Mouse (Mus musculus) left cerebral cortex, postnatal 25 days (tissue): Measurements from ENCODE around the gene Sdf2. TPM values are rescaled to one million over a fixed set of nuclear protein-coding genes. Genes with fewer than 3 reads are reported as not detected.
A peak's percentile ranks its signal among the peaks of the same experiment; 100 is the strongest.

Experiments
- DNase-seq, 2 experiments: peaks; one replicate each; pipeline ENCODE4 v3.0.0; 2022; ENCODE audit warnings: low spot score in 2 of 2, mixed read lengths in 1 of 2
- intact Hi-C: fragments of 180-260 bp; cut with DNase I; formaldehyde crosslinking; loops from one replicate; pipeline ENCODE4 v1.15.1; 2025
- total RNA-seq, 2 experiments: library from RNA; stranded (reverse); gene quantifications; 2 replicates each; pipeline ENCODE4 v1.2.3; 2021

The Sdf2 gene
- total RNA-seq = 10 to 100 TPM; 67.8 to 68.8 TPM

DNA sequence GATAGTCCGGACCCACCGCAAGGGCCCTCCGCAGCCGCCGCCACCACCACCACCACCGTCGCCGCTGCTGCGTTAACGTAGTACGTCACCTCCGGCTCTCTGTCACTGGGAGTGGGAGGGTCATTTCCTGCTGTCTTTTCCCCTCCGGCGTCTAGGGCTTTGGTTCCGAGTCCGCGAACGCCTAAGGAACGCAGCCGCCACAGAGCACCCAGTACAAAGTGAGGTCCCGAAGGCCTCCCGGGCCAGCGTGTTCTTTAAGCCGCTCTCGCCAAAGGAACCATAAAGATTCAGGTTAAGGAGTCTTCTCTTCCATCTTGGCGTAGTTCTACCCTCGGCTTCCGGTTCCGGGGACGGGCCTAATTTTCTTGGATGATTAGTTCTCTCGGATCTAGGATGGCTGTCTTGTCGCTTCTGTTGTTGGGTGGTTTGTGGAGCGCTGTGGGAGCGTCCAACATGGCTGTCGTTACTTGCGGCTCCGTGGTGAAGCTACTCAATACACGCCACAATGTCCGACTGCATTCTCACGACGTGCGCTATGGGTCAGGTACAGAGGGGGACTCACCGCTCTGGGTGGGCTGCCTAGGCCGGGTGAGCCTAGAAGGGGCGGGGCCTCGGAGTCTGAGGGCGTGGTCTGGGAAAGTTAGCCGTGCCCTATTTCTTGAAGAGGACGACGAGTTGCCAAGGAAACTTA, at the start of gene Sdf2, which contains the start of gene Supt6:
Sdf2 (plus strand) TSS at position 120 of the 691 bp plus-strand sequence.
Supt6 (minus strand) TSS at position 361 of the 691 bp plus-strand sequence.
- intact Hi-C loops = loop anchor here (2.0 kb wide), 1 partner anchor 15 kb away; the partner anchor contains the start of gene 2610507B11Rik
- peak; percentile 88 to 94 for DNase-seq

GRCm38 (mm10) chr11:78202372-78202771, 43.2 kb upstream of the Sdf2 start:
- intact Hi-C loops = no loop called here
- DNase-seq = no peak

DNA sequence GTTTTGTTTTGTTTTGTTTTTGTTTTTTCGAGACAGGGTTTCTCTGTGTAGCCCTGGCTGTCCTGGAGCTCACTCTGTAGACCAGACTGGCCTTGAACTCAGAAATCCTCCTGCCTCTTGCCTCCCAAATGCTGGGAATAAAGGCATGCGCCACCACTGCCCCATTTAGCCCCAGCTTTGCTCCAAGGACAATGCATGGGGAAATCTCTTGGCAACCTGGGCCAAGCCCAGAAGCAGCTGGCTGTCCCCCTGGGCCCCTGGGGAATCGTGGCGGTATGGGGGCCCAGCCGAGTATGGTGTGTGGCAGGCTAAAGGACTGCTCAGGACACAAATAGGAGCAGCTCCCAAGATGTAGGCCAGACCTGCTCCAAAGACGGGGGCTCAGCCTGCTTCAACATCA, 41.3 kb upstream of the Sdf2 start:
- intact Hi-C loops = no loop called here
- no peak for DNase-seq

GRCm38 (mm10) chr11:78205361-78206206, 40.0 kb upstream of the Sdf2 start:
- intact Hi-C loops = no loop called here
- no peak for DNase-seq

DNA sequence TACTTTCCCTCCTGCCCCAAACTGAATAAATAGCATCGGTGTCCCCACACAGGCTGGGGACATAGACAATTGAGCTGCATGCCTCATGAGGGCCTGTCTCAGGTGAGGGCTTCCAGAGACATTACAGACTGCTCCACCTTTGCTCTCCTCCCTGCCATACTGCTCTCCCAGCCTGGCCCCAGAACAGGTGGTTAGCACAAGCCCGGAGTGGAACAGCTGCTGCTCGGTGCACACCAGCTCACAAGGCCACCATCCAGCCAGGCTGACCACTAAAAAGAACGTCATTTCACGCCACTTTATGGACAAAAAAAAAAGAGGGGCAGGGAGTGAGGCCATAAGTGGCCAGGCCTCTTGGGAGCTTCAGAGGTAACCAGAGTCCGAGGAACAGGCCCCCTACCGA, 38.4 kb upstream of the Sdf2 start:
- no peak for DNase-seq
- intact Hi-C loops = no loop called here

DNA sequence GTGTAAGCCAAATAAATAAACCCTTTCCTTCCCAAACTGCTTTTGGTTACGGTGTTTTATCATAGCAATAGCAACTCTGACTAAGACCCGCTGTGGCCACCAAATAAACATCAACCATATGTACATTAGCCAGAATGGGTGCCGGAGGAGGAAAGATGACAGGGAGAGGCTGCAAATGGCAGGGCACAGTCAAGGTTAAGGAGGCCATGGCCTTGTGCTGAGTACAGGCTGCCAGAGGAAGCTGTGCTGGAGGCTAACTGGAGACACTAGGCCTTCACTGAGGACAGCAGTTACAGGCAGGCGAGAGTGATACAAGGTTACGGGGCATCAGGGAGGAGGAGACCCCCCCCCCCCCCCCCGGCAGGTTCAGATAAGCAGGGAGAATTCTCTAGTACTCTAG, 35.7 kb upstream of the Sdf2 start:
- intact Hi-C loops = no loop called here
- DNase-seq = no peak

DNA sequence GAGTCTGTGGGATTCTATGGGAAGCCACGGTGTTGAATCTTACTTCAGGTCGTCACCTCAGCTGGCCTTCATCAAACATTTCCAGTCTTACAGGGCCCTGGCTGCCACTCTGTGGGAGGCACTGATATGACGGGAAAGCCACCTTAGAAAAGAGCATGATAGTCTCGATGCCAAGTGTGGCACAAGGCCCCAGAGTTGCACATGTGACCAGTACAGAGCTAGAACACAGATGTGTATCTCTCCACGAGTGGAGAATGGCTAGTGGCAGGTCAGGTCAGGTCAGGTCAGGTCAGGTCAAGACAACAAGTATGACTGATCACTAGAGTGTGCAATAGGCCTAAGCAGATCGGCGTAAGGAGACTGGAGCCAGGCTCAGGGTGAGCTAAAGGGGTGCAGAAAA, 34.9 kb upstream of the Sdf2 start:
- intact Hi-C loops = no loop called here
- DNase-seq = no peak

GRCm38 (mm10) chr11:78211513-78211912, 34.0 kb upstream of the Sdf2 start:
- intact Hi-C loops = no loop called here
- no peak for DNase-seq

- intact Hi-C loops = no loop called here
Measured at GRCm38 (mm10) chr11:78213086-78213817, 32.3 kb upstream of the Sdf2 start.

DNA sequence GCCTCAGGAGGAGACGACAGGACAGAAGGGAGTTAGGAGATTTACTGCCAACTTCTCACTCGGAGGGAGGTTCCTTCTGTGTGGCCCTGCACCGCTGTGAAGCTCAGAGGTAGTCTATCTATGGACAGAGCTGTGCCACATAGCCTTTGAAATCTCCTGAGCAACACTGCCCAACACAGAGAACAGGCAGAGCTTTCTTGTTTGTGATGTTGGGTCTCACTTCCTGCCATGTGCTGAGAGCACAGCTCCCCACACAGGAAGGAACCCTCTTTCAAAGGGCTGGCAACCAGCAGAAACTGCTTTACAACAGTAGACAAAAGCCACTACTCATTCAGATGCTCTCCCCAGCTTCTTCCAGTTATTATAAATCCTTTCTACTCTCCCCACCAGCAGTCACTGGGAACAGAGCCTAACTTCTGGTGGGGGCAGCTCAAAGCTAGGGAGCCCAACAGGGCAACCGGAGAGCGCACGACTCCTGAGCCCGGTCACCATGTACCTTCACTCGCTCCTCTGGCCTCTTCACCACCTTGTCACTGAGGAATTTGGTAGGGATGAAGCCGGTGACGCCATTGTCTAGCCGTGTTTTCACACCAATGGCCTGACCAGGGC, 29.7 kb upstream of the Sdf2 start:
- DNase-seq = peak in 1 of 2 experiments; percentile 43
- intact Hi-C loops = loop anchor here (2.0 kb wide), 1 partner anchor 27 kb away; the partner anchor contains the start of gene Rab34

More at GRCm38 (mm10) chr11:78213086-78213817, 32.3 kb upstream of the Sdf2 start:
- DNase-seq = no peak

DNA sequence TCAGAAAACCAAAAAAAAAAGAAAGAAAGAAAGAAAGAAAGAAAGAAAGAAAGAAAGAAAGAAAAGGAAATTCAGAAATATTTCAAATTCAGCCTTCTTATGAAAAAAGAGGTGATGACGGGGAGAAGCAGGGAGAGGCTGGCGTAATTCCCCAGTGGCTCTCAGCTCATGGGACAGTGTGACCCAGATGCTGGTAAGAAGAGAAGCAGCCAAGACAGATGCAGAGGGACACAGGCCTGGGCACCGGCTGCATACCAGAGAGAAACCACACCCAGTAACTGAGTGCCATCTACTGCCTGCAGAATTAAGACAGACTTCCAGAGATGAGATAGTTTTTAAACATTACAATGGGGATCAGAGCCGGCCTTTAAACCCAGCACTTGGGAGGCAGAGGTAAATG, 22.0 kb upstream of the Sdf2 start:
- intact Hi-C loops = loop anchor here (5.0 kb wide), 1 partner anchor 54 kb away; no protein-coding TSS in a partner anchor

GRCm38 (mm10) chr11:78231518-78231917, 14.0 kb upstream of the Sdf2 start:
- DNase-seq = no peak
- intact Hi-C loops = no loop called here

More for the DNA sequence above, 22.0 kb upstream of the Sdf2 start:
- no peak for DNase-seq

GRCm38 (mm10) chr11:78240193-78240857, 5.2 kb upstream of the Sdf2 start:
- peak; percentile 73 to 88 for DNase-seq
- intact Hi-C loops = loop anchor here (5.0 kb wide), 1 partner anchor 53 kb away; the partner anchor contains the start of gene Rab34

DNA sequence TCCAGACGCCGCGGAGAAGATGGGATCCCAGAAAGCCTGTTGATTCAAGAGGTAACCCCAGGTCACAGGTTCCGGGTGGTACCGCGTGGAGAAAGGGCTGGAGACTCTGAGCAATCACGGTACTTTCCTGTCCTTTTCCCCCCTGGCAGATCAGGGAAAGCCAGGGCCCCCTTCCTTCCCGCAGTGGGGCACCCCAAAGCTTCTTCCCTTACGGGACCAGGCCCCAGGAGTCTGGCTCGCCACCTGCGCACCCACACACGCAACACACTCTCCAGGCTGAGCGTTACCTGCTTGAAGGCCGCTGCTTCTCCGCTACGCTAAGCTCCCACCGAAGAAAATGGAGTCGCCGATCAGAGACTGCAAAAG, 302 bp upstream of the Sdf2 start:
- no peak for DNase-seq
- intact Hi-C loops = no loop called here

DNA sequence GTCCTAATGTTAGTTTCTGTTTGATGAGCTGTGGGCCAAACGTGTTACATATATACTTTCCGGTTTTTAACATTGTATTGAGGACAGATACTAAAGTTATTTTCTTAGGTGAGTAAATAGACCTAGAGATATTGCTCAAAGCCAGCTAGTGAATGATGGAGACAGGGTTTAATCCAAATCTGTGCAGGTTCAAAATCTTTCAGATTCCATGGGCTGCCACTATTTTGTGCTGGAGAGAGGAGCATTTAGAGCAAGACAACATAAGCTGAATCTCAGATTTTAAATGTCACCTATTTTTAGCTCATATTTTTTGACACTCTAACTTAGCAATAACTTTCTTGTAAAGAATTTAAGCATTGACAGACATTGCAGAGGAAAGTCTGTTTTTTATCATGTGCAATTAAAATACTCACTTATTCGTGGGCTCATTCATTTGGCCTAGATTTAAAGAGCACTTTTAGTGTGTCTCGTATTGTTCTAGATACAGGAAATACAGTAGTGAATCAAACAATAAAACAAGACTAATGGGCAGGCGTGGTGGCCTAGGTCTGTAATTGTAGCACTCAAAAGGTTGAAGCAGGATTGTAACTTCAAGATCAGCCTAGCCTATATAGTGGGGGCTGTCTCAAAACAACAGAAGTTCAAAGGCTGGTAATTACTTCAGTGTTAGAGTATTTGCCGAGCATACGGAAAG, 919 bp downstream of the Sdf2 start:
- no peak for DNase-seq
- intact Hi-C loops = loop anchor here (2.0 kb wide), 1 partner anchor 14 kb away; the partner anchor contains the start of gene 2610507B11Rik

DNA sequence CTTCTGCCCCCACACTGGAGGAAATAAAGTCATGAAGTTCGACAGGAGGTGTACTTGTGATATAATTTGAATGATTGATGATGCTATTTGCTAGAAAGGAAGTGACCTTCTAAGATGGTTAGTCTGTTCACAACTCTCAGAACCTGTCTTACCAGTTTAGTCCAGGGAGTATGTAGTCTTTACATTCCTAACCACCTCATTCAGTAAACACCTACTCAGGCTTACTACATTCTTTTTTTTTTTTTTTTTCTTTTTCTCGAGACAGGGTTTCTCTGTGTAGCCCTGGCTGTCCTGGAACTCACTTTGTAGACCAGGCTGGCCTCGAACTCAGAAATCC, 1.4 kb downstream of the Sdf2 start:
- no peak for DNase-seq
- intact Hi-C loops = loop anchor here (2.0 kb wide), 1 partner anchor 14 kb away; the partner anchor contains the start of gene 2610507B11Rik

GRCm38 (mm10) chr11:78247727-78248140, 2.2 kb downstream of the Sdf2 start:
- intact Hi-C loops = loop anchor here (2.0 kb wide), 1 partner anchor 13 kb away; the partner anchor contains the start of gene 2610507B11Rik
- no peak for DNase-seq

DNA sequence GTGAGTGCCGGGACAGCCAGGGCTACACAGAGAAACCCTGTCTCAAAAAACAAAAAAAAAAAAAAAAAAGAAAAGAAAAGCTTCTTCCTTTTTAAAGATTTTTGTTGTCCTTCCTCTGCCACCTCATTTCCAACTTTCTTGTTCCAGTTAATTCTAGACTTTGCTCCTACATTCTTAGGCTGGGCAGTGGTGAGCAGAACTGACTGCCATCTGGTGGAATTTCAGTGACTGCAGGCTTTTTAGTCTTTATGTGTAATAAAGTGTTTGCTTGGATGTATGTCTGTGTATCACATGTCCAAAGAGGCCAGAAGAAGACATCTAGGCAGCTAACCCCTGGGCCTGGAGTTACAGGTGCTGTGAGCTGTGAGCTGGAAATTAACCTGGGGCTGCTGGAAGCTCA, 11.1 kb downstream of the Sdf2 start:
- peak in 1 of 2 experiments; percentile 23 for DNase-seq
- intact Hi-C loops = no loop called here
